Mouse (Mus musculus): ENCODE results near the gene Snx8.
"Not testable (repeated sequence)": the region's sequence is repeated elsewhere in the genome, so short reads cannot be mapped to it uniquely, and the experiment has no call there.

Snx8 gene

DNA sequence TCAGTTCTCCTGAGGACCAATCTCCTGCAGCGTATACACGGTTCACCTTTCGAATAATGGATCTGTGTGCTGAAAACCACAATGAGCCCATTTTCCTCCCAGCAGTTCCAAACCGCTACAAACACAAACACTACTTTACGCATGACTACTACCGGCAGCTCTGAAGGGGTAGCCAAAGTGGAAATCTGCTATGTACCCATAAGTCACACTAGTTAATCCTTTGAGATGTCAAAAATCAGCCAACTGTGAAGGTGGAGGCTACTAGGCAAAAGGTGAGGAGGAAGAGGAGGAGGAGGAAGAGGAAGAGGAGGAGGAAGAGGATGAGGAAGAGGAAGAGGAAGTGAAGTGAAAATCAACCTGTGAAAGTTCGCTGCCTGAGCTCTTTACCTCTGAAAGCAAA is 1.8 kb downstream of the Snx8 start:
- in situ Hi-C loops (cut with MboI; ENCODE audit: low sequenced_read_pairs) = no loop called here

DNA sequence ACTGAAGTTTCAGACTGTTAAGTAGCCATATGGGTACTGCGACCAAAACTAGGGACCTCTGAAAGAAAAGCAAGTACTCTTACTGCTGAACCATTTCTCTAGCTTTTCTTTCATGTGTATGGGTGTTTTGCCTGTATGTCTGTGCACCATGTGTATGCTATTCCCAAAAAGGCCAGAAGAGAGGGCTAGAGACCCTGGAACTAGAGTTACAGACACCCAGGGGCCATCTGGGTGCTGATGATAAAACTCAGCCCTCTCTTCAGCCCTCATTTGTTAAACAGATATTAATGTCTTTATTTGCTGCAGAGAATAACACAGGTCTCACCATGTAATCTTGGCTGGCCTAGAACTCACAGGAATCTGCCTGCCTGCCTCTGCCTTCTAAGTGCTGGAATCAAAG is 4.6 kb downstream of the Snx8 start:
- in situ Hi-C loops (cut with MboI; ENCODE audit: low sequenced_read_pairs) = no loop called here

DNA sequence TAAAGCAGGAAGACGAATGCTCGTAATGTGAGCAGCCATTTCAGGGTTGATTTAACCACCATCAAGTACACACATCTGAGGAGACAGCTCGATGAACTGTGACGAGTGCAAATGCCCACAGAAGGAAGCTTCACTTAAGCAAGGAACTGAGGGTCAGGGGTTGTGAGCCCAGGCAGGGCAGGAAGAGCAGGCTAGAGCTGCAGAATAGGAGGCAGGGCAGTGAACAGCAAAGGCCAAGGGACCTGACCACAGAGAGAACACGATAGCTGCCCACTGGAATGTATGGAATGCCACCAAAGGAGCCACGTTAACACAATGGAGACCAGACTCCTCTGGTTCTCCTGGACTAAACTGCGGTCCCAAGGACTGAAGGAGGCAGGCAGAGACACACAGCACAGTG is 5.5 kb downstream of the Snx8 start:
- in situ Hi-C loops (cut with MboI; ENCODE audit: low sequenced_read_pairs) = no loop called here

DNA sequence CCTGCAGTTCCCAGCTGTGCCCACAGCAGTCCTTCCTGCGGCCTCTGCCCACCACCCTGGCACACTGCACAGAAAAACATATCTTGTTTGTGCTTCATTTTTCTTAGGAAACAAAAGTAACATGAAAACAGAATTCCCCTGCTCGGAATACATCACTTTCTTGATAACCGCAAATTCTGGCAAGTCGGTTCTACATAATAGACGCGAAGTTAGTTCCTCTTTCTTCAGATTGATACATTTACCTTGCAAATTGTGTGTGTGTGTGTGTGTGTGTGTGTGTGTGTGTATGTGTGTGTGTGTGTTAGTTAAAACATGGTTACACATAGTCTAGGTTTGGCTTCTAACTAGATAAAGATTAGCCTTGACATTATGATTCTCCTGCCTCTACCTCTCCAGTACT is 6.4 kb downstream of the Snx8 start:
- in situ Hi-C loops (cut with MboI; ENCODE audit: low sequenced_read_pairs) = no loop called here

DNA sequence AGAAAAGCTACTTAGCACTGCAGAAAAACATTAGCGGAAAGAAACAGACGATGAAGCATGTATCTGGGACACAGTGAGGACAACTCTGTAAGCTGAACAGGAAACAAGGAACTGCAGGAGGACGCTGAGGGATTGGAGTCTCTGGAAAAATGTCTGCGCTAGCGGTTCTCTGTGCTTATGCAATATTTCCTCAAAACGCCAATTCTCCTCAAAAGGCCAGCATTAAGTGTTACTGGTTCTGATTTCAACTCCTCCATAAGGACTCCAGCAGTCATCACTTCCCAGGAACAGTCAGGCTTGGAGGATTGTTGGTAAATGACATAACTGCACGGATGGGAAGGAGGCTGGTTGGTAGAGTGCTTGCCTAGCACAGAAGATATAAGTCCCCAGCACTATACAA is 7.9 kb downstream of the Snx8 start:
- in situ Hi-C loops (cut with MboI; ENCODE audit: low sequenced_read_pairs) = no loop called here

- in situ Hi-C loops (cut with MboI; ENCODE audit: low sequenced_read_pairs) = no loop called here
Observed at GRCm38 (mm10) chr5:140379299-140379698, 9.8 kb downstream of the Snx8 start.

- in situ Hi-C loops (cut with MboI; ENCODE audit: low sequenced_read_pairs) = no loop called here
Observed at GRCm38 (mm10) chr5:140378121-140378853, 10.8 kb downstream of the Snx8 start.

- in situ Hi-C loops (cut with MboI; ENCODE audit: low sequenced_read_pairs) = no loop called here
Observed at GRCm38 (mm10) chr5:140375249-140375829, 13.7 kb downstream of the Snx8 start.

GRCm38 (mm10) chr5:140374226-140374625 is 14.8 kb downstream of the Snx8 start:
- in situ Hi-C loops (cut with MboI; ENCODE audit: low sequenced_read_pairs) = no loop called here

- in situ Hi-C loops (cut with MboI; ENCODE audit: low sequenced_read_pairs) = no loop called here
Observed at GRCm38 (mm10) chr5:140373711-140374110, 15.4 kb downstream of the Snx8 start.

DNA sequence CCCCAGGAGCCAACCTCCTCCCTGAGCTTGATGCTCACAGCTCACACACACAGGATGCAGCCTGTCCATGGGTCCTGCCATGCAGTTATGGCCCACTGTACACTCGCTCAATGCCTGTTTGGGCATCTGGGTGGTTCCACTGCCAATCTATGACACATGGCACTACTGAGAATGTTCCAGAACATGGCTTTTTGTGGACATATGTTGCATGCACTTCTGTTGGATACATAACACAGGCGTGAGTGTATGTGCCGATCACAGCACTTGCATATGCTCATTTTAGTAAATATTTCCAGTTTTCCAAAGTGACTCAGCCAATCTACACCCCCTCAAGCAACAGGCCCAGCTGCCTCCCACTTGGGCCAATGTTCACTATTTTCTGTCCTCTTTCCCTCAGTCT is 17.4 kb downstream of the Snx8 start:
- in situ Hi-C loops (cut with MboI; ENCODE audit: low sequenced_read_pairs) = no loop called here

DNA sequence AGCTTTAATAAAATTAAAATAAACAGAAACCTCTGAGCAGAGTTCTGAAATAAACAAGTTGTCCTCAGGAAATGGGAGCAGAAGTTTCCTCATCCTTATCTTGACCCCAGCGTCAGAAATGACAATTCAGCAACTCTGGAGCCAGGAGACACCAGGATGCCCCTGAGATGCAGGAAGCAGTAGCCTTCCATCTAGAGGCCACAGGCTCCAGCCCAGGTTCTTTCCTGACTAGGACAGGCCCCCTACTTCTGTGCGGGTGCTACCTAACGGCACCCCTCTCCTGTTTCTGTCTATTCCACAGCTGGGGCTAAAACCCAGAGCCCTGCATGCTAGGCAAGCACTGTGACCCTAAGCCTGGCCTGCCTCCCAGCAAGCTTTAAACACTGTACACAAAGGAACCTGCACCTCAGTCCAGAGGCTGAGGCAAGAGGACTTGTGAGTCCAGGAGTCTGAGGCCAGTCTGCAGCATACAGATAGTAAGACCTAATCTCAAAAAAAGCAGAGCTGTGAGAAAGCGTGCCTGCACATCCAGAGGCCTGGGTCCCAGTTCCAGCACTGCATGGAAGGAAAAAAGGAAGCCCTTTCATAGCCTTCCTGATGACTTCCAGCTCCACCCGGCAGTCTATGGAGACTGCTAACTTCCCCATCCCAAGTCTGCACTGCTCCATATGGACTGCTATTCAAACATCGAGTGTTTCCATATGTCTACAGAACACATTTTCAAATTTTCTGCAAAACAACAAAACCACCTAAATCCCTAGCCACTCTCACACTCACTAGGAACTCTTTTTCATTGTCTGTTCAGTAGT is 18.4 kb downstream of the Snx8 start:
- in situ Hi-C loops (cut with MboI; ENCODE audit: low sequenced_read_pairs) = no loop called here

DNA sequence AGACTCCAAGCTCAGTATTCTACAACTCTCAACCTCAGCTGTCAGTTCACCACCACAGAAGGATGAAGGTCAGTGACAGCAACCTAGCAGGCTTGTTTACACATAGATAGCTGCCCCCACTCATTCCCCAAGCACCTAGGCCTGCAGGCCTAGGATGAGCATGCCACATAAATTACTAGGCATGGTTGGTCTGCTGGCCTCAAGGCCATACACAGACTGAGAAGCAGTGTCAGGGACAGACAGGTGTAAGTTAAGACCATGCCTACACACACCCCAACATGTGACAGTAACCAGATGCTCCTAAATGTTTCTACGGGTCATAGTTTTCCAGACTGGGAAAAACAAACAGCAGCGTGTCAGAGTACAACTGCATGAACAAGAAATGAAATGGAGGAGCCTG is 19.6 kb downstream of the Snx8 start:
- in situ Hi-C loops (cut with MboI; ENCODE audit: low sequenced_read_pairs) = no loop called here

- in situ Hi-C loops (cut with MboI; ENCODE audit: low sequenced_read_pairs) = no loop called here
Observed at GRCm38 (mm10) chr5:140368926-140369325, 20.1 kb downstream of the Snx8 start.

DNA sequence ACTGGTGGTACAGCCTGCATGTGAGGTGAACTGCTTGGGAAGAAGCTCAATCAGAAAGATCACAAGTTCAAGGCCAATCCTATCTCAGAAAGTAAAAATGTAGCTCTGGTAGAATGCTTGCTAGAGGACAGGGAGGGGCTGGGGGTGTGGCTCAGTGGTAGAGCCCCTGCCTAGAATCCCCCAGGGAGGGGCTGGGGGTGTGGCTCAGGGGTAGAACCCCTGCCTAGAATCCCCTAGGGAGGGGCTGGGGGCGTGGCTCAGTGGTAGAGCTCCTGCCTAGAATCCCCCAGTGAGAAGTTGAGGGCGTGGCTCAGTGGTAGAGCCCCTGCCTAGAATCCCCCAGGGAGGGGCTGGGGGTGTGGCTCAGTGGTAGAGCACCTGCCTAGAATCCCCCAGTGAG is 20.9 kb downstream of the Snx8 start:
- in situ Hi-C loops (cut with MboI; ENCODE audit: low sequenced_read_pairs) = not testable (repeated sequence)

DNA sequence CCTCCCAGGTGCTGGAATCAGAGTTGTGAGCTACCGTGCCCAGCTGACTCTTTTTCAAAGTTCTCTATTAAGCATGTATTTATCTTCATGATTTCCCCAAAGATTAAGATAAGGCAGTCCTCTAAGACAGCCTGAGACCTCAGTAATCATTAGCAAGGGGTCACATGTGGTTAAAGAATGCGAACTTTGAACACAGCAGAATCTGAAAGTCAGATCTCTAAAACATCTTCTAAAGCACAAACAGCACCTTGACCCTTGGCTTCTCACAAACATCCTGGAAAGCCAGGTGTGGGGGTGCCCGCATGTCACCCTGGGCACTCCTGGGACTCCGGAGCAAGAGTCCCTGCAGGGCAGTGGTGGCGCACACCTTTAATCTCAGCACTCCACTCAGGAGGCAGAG is 24.6 kb downstream of the Snx8 start:
- in situ Hi-C loops (cut with MboI; ENCODE audit: low sequenced_read_pairs) = no loop called here

- in situ Hi-C loops (cut with MboI; ENCODE audit: low sequenced_read_pairs) = no loop called here
Observed at GRCm38 (mm10) chr5:140359930-140360674, 29.0 kb downstream of the Snx8 start.

DNA sequence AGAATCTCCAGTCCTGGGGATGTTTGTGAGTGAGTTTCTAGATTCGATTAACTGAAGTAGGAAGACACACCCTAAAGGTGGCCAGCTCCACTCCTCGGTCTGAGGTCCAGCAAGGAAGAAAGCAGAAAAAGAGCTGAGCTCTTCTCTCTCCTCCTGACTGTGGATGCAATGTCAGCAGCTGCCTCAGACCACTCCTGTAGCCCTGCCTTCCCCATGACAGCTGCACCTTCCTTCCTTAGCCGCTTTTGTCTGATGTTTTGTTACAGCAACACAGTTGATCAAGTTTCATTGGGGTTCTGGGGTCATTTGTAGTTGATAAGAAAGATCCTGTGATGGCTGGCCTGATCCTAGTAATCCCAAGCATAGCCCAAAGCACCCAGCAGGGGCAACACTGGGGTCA is 31.6 kb downstream of the Snx8 start:
- in situ Hi-C loops (cut with MboI; ENCODE audit: low sequenced_read_pairs) = no loop called here

GRCm38 (mm10) chr5:140355934-140356333 is 33.1 kb downstream of the Snx8 start:
- in situ Hi-C loops (cut with MboI; ENCODE audit: low sequenced_read_pairs) = no loop called here

DNA sequence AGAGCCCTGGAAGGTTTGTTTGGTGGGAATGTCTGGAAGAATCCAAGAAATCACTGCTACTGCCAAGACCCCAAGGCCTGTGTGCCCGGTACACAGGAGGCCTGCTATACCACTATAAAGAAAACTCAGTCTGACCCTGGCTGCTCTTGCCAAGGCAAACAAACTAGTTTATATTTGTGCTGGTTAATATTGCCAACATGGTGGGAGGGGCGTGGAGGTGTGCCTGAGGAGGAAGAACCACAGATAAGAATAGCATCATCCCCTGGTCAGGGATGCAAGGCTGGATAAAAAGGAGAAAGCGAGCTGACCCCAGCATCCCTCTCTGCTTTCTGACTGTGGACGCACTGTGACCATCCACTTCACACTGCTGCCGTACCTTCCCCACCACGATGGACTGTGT is 36.7 kb downstream of the Snx8 start:
- in situ Hi-C loops (cut with MboI; ENCODE audit: low sequenced_read_pairs) = no loop called here

DNA sequence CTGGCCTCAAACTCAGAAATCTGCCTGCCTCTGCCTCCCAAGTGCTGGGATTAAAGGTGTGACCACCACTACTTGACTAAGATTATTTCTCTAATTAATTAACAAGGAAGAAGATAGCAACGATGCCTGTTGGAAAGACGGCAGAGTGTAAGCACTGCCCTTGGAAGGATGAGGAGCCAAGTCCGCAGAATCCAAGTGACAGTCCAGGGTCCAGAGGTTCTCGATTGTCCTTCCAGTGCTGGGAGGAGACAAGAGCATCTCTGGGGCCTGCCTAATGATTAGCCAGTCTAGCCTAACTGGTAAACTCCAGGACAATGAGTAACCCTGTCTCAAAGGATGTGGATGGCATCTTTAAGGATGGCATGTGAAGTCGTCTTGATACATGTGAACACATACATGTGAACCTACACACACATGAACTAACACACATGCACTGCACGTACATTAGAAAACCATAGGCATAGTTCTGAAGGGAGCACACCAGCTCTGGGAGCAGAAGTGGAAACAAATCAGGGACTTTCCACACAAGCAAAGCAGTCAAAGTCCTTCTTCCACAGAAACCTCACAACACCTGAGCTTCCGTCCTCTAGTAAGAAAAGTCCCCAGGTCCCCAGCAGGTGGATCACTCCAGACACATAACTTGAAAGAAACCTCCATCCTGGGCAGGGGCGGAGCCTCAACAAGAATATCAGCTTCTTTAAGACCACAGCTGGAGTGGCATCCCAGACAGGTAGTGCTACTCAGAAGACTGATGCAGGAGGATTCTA is 38.1 kb downstream of the Snx8 start:
- in situ Hi-C loops (cut with MboI; ENCODE audit: low sequenced_read_pairs) = no loop called here

Measured in CH12F3 (cell line).